Mouse (Mus musculus) ES-E14 (cell line): ENCODE measurements around the gene Pip4k2a. TPM values are rescaled to one million over a fixed set of nuclear protein-coding genes. Genes with fewer than 3 reads are reported as not detected.

ENCODE experiments used
- DNase-seq: peaks from one replicate; pipeline ENCODE4 v3.0.0-alpha.2; 2013; ENCODE audit warnings: low read depth, low spot score
- H3K27ac ChIP-seq: 2 replicates; pipeline ENCODE4 v1.5.1; 2012; ENCODE audit warnings: low read depth, mild to moderate bottlenecking, low read length, moderate library complexity, mixed read lengths; ENCODE audit not compliant: poor library complexity, insufficient read depth, severe bottlenecking
- H3K36me3 ChIP-seq: 2 replicates; pipeline ENCODE4 v1.6.1; 2012; ENCODE audit warnings: mild to moderate bottlenecking, low read length, moderate library complexity, mixed read lengths; ENCODE audit not compliant: control insufficient read depth, poor library complexity, insufficient read depth, severe bottlenecking
- H3K4me1 ChIP-seq, 2 experiments: fragments of 150-350 bp in 1 of 2; sonication (generic) in 1 of 2; 2 replicates each; pipeline ENCODE4 v1.6.1; 2012; ENCODE audit warnings: low read length in 2 of 2, mild to moderate bottlenecking in 1 of 2, mixed read lengths in 1 of 2; ENCODE audit not compliant: control insufficient read depth in 2 of 2, insufficient read depth in 2 of 2, poor library complexity in 1 of 2
- H3K4me3 ChIP-seq, 2 experiments: fragments of 150-350 bp in 1 of 2; sonication (generic) in 1 of 2; 2 replicates each; pipeline ENCODE4 v1.5.1; 2012; ENCODE audit warnings: low read length in 2 of 2, low read depth in 1 of 2, mild to moderate bottlenecking in 1 of 2, mixed read lengths in 1 of 2; ENCODE audit not compliant: insufficient read depth in 1 of 2, poor library complexity in 1 of 2, severe bottlenecking in 1 of 2
- H3K9ac ChIP-seq: 2 replicates; pipeline ENCODE4 v1.6.1; 2012; ENCODE audit warnings: low read depth, mild to moderate bottlenecking, low read length, mixed read lengths; ENCODE audit not compliant: poor library complexity, insufficient read depth, severe bottlenecking
- H3K9me3 ChIP-seq: fragments of 150-350 bp; sonication (generic); 2 replicates; pipeline ENCODE4 v1.6.1; 2012; ENCODE audit warnings: low read depth, mild to moderate bottlenecking, low read length; ENCODE audit not compliant: control insufficient read depth, insufficient read depth
- CHD2 ChIP-seq: IDR thresholded peaks from 2 replicates; pipeline ENCODE4 v1.6.1; 2014; ENCODE audit warnings: mild to moderate bottlenecking, low read depth, low read length, inconsistent platforms
- HCFC1 ChIP-seq: IDR thresholded peaks from 2 replicates; pipeline ENCODE4 v1.6.1; 2012; ENCODE audit warnings: low read length, inconsistent platforms, borderline replicate concordance; ENCODE audit not compliant: insufficient read depth
- MAFK ChIP-seq: IDR thresholded peaks from 2 replicates; pipeline ENCODE4 v1.6.1; 2014; ENCODE audit warnings: mild to moderate bottlenecking, low read depth, low read length, inconsistent platforms; ENCODE audit not compliant: insufficient read depth
- ZC3H11A ChIP-seq: IDR thresholded peaks from 2 replicates; pipeline ENCODE4 v1.6.1; 2012; ENCODE audit warnings: low read depth, mild to moderate bottlenecking, inconsistent platforms, low read length, borderline replicate concordance
- ZNF384 ChIP-seq: IDR thresholded peaks from 2 replicates; pipeline ENCODE4 v1.6.1; 2012; ENCODE audit warnings: low read depth, low read length, inconsistent platforms
- in situ Hi-C, 2 experiments: fragments of 600-800 bp; cut with MboI; formaldehyde crosslinking; loops; one replicate each; pipeline ENCODE4 v1.15.1; 2025; ENCODE audit warnings: low sequenced_read_pairs in 2 of 2, inconsistent platforms in 1 of 2; ENCODE audit not compliant: unreplicated experiment in 2 of 2
- total RNA-seq: library from RNA; depleted of rRNA; stranded (reverse); fragments of 300-350 nt; gene quantifications from 2 replicates; pipeline ENCODE4 v1.2.3, GENCODE M21; 2012

The Pip4k2a gene
- total RNA-seq, 1 experiment: 3.0 TPM

DNA sequence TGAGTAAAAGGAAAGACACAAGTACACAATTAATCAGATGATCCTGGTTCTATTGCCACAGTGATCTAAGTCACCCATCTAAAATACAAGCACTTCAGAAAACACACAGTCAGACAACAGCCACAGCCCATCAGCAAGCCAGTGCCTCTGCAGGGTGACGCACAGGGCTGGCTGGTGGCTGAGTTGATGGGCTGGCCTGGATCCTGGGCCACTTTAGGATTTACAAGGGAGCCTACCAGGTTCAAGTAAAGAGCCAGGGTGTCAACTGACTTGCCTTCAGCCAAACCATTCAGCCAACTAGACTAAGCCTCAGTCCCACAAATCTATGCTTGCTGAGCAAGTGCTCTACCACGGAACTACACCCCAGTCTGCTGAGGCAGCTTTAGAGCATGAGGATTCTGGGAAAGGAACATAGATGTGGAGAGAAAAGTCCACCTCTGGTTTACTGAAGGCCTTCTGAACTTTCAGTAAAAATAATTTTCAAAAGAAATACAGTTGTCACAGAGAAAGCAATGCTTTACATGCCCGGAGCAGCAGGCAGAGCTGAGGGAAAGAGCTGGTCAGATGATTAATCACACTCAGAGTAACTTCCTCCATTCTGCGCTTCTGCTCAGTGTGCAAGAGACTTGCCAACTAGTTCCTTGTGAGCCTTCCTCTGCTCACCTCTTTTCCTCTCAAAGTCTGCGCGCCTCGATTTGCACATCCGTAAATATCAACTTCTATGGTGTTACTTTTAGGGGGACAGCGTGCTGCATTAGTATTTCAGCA, 94.4 kb downstream of the Pip4k2a start:
- no peak for DNase-seq
- no peak overlapping the region for H3K27ac ChIP-seq
- H3K9ac ChIP-seq: no peak overlapping the region
- no peaks in the 10 kb centered on the region for H3K36me3 ChIP-seq
- TF ChIP-seq ZNF384: no peak
- TF ChIP-seq CHD2: no peak
- no peak for TF ChIP-seq ZC3H11A
- no peak for TF ChIP-seq MAFK
- TF ChIP-seq HCFC1: no peak
- in situ Hi-C loops: no loop called here
- no peaks in the 10 kb centered on the region for H3K9me3 ChIP-seq
- H3K4me1 ChIP-seq: peaks cover 7 to 8% of the 10 kb centered on the region in 2 experiments; a peak in 1 of 4 replicates
- H3K4me3 ChIP-seq: no peak overlapping the region

- TF ChIP-seq CHD2 (no peak), HCFC1 (no peak), ZC3H11A (no peak), MAFK (no peak), ZNF384 (no peak)
- no peaks in the 10 kb centered on the region for H3K9me3 ChIP-seq
- peaks cover under 1 to 4% of the 10 kb centered on the region in 2 experiments; a peak in 1 of 4 replicates for H3K4me1 ChIP-seq
- no peak for DNase-seq
- no peak overlapping the region for H3K27ac ChIP-seq
- H3K4me3 ChIP-seq: no peak overlapping the region
- no peak overlapping the region for H3K9ac ChIP-seq
- H3K36me3 ChIP-seq: no peaks in the 10 kb centered on the region
- in situ Hi-C loops: no loop called here
Measured at GRCm38 (mm10) chr2:18901133-18901532, 96.8 kb downstream of the Pip4k2a start.

DNA sequence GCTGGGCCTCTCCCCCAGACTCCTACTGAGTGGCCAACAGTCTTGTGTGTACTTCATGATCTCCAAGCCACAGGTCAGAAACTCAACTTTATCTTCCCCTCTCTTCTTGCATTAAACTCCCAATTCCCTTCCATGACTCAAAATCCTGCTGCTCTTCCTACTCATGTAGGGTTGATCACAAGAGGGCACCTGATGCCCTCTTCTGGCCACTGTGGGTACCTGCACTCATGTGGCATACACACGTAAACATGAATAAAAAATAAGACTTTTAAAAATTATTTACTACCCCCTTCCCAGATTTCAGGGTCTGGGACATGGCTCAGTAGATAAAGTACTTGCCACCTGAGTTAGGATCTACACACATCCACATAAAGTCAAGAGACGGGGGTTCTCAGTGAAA, 97.3 kb downstream of the Pip4k2a start:
- TF ChIP-seq ZC3H11A: no peak
- TF ChIP-seq CHD2: no peak
- TF ChIP-seq HCFC1: no peak
- TF ChIP-seq MAFK: no peak
- no peak for TF ChIP-seq ZNF384
- in situ Hi-C loops: no loop called here
- no peak overlapping the region for H3K27ac ChIP-seq
- H3K4me3 ChIP-seq: no peak overlapping the region
- no peaks in the 10 kb centered on the region for H3K36me3 ChIP-seq
- no peaks in the 10 kb centered on the region for H3K9me3 ChIP-seq
- no peaks in the 10 kb centered on the region for H3K4me1 ChIP-seq
- no peak for DNase-seq
- H3K9ac ChIP-seq: no peak overlapping the region

DNA sequence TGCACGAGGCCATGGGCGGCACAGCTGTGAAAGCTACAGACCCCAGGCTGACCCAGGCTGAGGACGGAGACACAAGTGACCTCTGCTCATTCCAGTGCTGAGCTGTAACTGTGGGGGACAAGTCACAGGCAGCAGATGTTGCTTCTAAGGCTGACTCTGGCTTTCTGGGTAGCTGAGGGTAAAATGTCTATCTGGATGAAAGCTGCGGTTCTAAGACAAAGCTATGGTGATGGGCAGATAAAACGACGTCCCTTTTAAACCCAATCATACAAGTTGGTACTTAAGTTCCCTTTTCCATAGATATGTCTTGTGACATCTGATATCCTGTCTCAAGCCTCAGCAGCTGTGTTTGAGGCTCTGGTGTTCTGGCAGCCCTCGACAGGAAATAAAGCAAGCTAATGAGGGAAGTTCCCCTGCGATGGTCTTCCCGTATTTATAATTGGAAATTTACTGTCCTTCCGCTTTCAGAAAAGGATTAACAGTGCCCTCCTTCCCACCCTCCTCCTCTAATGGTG, 100.1 kb downstream of the Pip4k2a start:
- Histone ChIP-seq H3K9ac (no peak overlapping the region), H3K27ac (no peak overlapping the region), H3K9me3 (no peaks in the 10 kb centered on the region), H3K4me3 (no peak overlapping the region), H3K4me1 (no peaks in the 10 kb centered on the region), H3K36me3 (no peaks in the 10 kb centered on the region)
- in situ Hi-C loops: no loop called here
- TF ChIP-seq ZC3H11A (no peak), HCFC1 (no peak), CHD2 (no peak), ZNF384 (no peak), MAFK (no peak)
- no peak for DNase-seq
